Mouse (Mus musculus): ENCODE data around the gene Alox8.

Gene Alox8

GRCm38 (mm10) chr11:69179512-69179911 is 18.1 kb downstream of the Alox8 start:
- no peak for DNase-seq

DNA sequence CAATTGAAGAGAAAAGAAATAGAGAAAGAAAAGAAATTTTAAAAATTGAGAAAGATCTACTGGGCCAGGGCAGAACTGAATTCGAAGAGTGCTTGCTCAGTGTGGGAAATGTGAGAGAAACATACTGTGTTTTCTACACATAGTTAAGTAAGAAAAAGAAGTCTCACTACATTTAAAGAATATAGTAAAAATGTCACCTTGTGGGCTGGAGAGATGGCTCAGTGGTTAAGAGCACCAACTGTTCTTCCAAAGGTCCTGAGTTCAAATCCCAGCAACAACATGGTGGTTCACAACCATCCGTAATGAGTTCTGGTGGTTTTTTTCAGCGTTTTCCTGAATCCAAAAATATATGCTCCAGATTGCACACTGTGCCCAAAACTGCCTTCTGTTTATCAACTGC is 19.1 kb downstream of the Alox8 start:
- no peak for DNase-seq

- no peak for DNase-seq
Measured at GRCm38 (mm10) chr11:69174722-69175121, 22.9 kb downstream of the Alox8 start.

DNA sequence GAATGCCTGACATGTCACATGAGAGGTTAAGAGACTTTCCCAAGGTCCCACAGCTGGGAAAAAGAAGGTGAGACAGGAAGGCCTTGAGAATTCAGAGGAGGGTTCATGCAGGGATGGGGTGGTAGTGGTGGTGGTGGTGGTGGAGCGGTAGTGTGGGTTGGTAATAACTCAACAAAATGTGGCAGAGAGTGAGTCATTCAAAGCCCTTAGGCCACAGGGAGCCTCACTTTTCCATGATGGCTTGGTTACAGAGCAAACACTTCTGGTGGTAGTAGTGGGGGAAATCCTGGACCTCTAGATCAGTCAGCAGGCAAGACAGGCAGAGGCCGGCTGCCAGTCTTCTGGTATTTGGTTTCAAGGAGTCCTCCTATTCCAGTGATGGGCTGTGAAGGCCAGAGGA is 25.0 kb downstream of the Alox8 start:
- no peak for DNase-seq

GRCm38 (mm10) chr11:69171626-69172025 is 26.0 kb downstream of the Alox8 start:
- peak; percentile 52 for DNase-seq

- no peak for DNase-seq
Measured at GRCm38 (mm10) chr11:69169313-69169712, 28.3 kb downstream of the Alox8 start.

DNA sequence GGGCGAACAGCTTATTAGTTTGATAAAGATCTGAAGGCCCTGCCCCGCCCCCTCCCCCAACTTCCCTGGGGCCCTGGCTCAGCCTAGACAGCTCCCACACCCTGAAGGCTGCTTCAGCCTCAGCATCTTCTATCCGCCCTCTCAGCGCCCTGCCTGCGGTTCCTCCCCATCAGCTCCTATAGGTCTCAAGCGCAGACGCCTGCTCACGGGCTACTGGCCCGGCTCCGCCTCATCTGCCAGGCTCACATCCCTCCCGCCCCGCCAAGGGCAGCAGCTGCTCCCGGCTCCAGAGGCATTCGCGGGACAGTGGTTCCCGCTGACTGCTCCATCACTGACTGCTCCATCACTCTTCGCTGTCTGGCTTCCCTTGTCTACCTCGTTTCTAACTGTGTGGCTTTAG is 40.8 kb downstream of the Alox8 start, which contains the start of gene Alox12b:
Gene Alox12b, plus strand, starts transcription at position 190 of the 400 bp plus-strand sequence.
- no peak for DNase-seq

DNA sequence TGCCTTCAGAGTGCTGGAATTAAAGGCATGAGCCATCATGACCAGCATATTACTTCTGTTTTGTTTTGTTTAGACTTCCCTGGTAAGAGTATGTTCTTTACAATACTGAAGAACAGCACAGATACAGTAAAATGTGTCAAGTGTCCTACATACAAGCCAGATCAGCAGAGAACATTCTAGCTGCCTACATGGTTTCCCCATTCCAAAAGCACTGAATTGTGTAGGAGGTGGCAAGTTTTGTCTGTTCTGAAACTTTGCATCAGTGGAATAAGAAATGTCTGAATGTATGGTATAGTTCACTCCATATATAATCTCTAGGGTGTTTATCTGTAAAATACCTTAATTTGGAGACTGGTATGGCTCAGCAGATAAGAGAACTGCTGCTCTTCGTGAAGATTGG is 42.3 kb downstream of the Alox8 start:
- no peak for DNase-seq

- no peak for DNase-seq
Measured at GRCm38 (mm10) chr11:69153831-69154230, 43.8 kb downstream of the Alox8 start.

DNA sequence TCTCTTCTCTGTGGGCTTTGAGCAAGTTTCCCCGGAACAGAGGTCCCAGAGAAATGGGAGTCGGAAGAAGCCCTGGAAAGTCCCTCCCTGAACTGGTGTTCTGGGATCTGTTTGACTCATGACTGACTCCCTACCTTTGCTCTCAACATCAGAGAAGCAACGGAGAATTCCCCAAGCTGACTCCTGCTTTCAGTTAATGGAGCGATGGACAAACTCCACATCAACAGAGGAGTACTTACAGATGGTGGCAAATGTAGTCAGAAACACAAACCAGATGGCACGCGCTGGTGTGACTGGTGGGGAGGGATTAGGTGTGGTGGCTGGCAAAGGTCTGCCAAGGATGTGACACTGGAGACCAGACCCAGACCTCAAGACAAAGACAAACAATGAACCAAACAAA is 46.6 kb downstream of the Alox8 start:
- no peak for DNase-seq

- DNase-seq, result peak; percentile 29
Measured at GRCm38 (mm10) chr11:69150444-69150843, 47.2 kb downstream of the Alox8 start.

DNA sequence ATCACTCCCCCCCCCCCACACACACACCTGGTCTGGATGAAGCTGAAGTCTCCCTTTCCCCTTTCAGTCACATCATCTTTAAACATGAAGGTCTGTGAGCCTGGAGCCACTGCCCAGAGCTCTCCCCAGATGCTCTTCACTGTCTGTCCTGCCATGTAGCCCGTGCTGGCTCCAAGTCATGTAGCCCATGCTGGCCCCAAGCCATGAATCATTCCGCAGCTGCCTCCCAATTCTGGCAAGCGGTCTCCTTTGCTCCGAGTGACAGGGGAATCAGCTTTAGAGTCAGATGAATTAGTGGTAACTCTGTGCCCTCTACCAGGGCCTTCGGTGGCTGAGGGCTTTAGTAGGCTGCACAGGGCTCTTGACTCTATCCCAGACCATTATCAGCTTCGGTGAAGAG is 47.9 kb downstream of the Alox8 start:
- DNase-seq, result no peak

DNA sequence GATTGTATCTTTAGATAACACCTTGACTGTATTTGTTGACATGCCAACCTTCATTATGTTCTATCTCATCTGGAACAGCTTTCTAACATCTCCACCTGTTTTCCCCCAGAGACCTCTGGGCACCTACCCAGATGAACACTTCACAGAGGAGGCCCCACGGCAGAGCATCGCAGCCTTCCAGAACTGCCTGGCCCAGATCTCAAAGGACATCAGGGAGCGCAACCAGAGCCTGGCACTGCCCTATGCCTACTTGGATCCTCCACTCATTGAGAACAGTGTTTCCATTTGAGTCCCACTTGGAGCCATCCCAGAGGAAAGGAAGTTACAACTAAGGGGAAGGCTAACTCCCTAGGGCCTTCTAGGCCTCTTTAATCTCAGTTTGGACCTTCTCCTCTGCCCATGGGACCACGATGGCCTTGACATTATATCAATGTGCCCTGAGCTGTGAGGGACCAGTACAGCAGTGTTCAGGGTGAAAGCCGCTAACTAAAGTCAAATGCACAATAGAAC is 49.1 kb downstream of the Alox8 start:
- no peak for DNase-seq

DNA sequence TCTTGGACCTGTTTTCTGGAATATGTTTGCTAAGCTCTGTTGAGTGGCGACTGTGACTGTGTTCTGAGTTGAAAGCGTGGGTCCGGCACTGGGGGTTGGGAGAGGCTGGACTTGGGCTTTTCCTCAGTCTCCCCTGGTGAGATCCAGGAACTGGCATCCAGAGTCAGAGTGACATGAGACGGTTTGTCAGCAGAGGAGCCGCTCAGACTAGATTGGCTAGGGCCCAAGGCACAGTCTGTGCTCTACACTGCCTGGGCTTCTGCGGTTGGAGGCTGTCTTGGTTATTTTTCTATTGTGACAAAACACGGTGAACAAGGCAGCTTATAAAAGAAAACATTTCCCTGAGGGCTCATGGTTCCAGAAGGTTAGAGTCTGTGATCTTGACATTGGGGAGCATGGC is 50.1 kb downstream of the Alox8 start:
- no peak for DNase-seq

- no peak for DNase-seq
Measured at GRCm38 (mm10) chr11:69135361-69135760, 62.3 kb downstream of the Alox8 start.

GRCm38 (mm10) chr11:69134622-69134968 is 63.0 kb downstream of the Alox8 start:
- no peak for DNase-seq
